Mouse (Mus musculus) MEL (cell line): ENCODE data around the gene 2210011C24Rik. TPM values are rescaled to one million over a fixed set of nuclear protein-coding genes. Genes with fewer than 3 reads are reported as not detected.

ENCODE experiments used
- DNase-seq: peaks from one replicate; pipeline ENCODE4 v3.0.0; 2011; ENCODE audit warnings: low read depth, low spot score
- H3K27ac ChIP-seq: 2 replicates; pipeline ENCODE4 v1.5.1; 2012; ENCODE audit warnings: low read depth, mild to moderate bottlenecking, control low read depth, low read length, moderate library complexity; ENCODE audit not compliant: control insufficient read depth
- H3K27me3 ChIP-seq, 2 experiments: fragments of 150-350 bp in 1 of 2; sonication (generic) in 1 of 2; 2 replicates each; pipeline ENCODE4 v1.6.1; 2012; ENCODE audit warnings: low read length in 2 of 2, mild to moderate bottlenecking in 2 of 2, improper control_type of control experiment in 1 of 2, moderate library complexity in 1 of 2; ENCODE audit not compliant: insufficient read depth in 2 of 2, control insufficient read depth in 1 of 2
- H3K36me3 ChIP-seq, 2 experiments: 2 replicates each; pipeline ENCODE4 v1.6.1; 2012 to 2014; ENCODE audit warnings: low read length in 2 of 2, improper control_type of control experiment in 1 of 2, inconsistent platforms in 1 of 2, mild to moderate bottlenecking in 1 of 2; ENCODE audit not compliant: insufficient read depth in 2 of 2, control insufficient read depth in 1 of 2
- H3K4me1 ChIP-seq, 2 experiments: fragments of 150-350 bp in 1 of 2; sonication (generic) in 1 of 2; 2 replicates each; pipeline ENCODE4 v1.6.1; 2012; ENCODE audit warnings: low read length in 2 of 2, improper control_type of control experiment in 1 of 2, mild to moderate bottlenecking in 1 of 2; ENCODE audit not compliant: insufficient read depth in 2 of 2, control insufficient read depth in 1 of 2
- H3K4me3 ChIP-seq, 2 experiments: fragments of 150-350 bp in 1 of 2; sonication (generic) in 1 of 2; 2 replicates each; pipeline ENCODE4 v1.5.1; 2012; ENCODE audit warnings: low read depth in 2 of 2, low read length in 2 of 2, mild to moderate bottlenecking in 2 of 2, moderate library complexity in 2 of 2, control low read depth in 1 of 2, improper control_type of control experiment in 1 of 2; ENCODE audit not compliant: control insufficient read depth in 1 of 2, insufficient read depth in 1 of 2
- H3K79me2 ChIP-seq: 2 replicates; pipeline ENCODE4 v1.6.1; 2012; ENCODE audit warnings: mild to moderate bottlenecking, low read length, moderate library complexity; ENCODE audit not compliant: control insufficient read depth, poor library complexity, insufficient read depth
- H3K9ac ChIP-seq: 2 replicates; pipeline ENCODE4 v1.6.1; 2012; ENCODE audit warnings: low read depth, mild to moderate bottlenecking, control low read depth, low read length, moderate library complexity; ENCODE audit not compliant: control insufficient read depth, poor library complexity, severe bottlenecking
- H3K9me3 ChIP-seq: fragments of 150-350 bp; sonication (generic); replicated peaks from 2 replicates; pipeline ENCODE4 v1.6.1; 2012; ENCODE audit warnings: mild to moderate bottlenecking, low read length, improper control_type of control experiment, moderate library complexity; ENCODE audit not compliant: insufficient read depth
- ELF1 ChIP-seq: IDR thresholded peaks from 2 replicates; pipeline ENCODE4 v1.6.1; 2014; ENCODE audit warnings: low read depth, mild to moderate bottlenecking, inconsistent platforms, low read length, improper control_type of control experiment, moderate library complexity
- GABPA ChIP-seq: IDR thresholded peaks from 2 replicates; pipeline ENCODE4 v1.6.1; 2012; ENCODE audit warnings: low read depth, mild to moderate bottlenecking, inconsistent platforms, low read length, improper control_type of control experiment, moderate library complexity
- MAX ChIP-seq: IDR thresholded peaks from 2 replicates; pipeline ENCODE4 v1.6.1; 2011; ENCODE audit warnings: low read length, improper control_type of control experiment
- MEF2A ChIP-seq: IDR thresholded peaks from 2 replicates; pipeline ENCODE4 v1.6.1; 2014; ENCODE audit warnings: low read depth, mild to moderate bottlenecking, inconsistent platforms, low read length, improper control_type of control experiment; ENCODE audit not compliant: poor library complexity, insufficient replicate concordance, severe bottlenecking; ENCODE audit errors: extremely low read depth
- MXI1 ChIP-seq: IDR thresholded peaks from 2 replicates; pipeline ENCODE4 v1.6.1; 2011; ENCODE audit warnings: mild to moderate bottlenecking, low read depth, low read length, improper control_type of control experiment
- MYB ChIP-seq: IDR thresholded peaks from 2 replicates; pipeline ENCODE4 v1.6.1; 2011; ENCODE audit warnings: mild to moderate bottlenecking, low read depth, low read length, improper control_type of control experiment
- NELFE ChIP-seq: IDR thresholded peaks from 2 replicates; pipeline ENCODE4 v1.6.1; 2011; ENCODE audit warnings: low read depth, low read length, improper control_type of control experiment
- POLR2A ChIP-seq, 2 experiments: IDR thresholded peaks; 2 replicates each; pipeline ENCODE4 v1.6.1; 2011 to 2012; ENCODE audit warnings: low read length in 2 of 2, mild to moderate bottlenecking in 2 of 2, control low read depth in 1 of 2, improper control_type of control experiment in 1 of 2, low read depth in 1 of 2, moderate library complexity in 1 of 2; ENCODE audit not compliant: control insufficient read depth in 1 of 2, insufficient read depth in 1 of 2, poor library complexity in 1 of 2
- POLR2AphosphoS2 ChIP-seq: IDR thresholded peaks from 2 replicates; pipeline ENCODE4 v1.6.1; 2011; ENCODE audit warnings: low read length, improper control_type of control experiment
- POLR2AphosphoS5 ChIP-seq: IDR thresholded peaks from 2 replicates; pipeline ENCODE4 v1.6.1; 2012; ENCODE audit warnings: low read depth, borderline replicate concordance, mild to moderate bottlenecking, inconsistent platforms, low read length, moderate library complexity, mixed read lengths
- RAD21 ChIP-seq: IDR thresholded peaks from 2 replicates; pipeline ENCODE4 v1.6.1; 2011; ENCODE audit warnings: mild to moderate bottlenecking, low read depth, low read length, improper control_type of control experiment
- SIN3A ChIP-seq: IDR thresholded peaks from 2 replicates; pipeline ENCODE4 v1.6.1; 2012; ENCODE audit warnings: low read length, improper control_type of control experiment, inconsistent platforms
- TAL1 ChIP-seq: IDR thresholded peaks from 2 replicates; pipeline ENCODE4 v1.6.1; 2012; ENCODE audit warnings: mild to moderate bottlenecking, inconsistent platforms, low read length, moderate library complexity, mixed read lengths
- TCF12 ChIP-seq: IDR thresholded peaks from 2 replicates; pipeline ENCODE4 v1.6.1; 2014; ENCODE audit warnings: low read depth, mild to moderate bottlenecking, inconsistent platforms, low read length, improper control_type of control experiment, moderate library complexity
- UBTF ChIP-seq: IDR thresholded peaks from 2 replicates; pipeline ENCODE4 v1.6.1; 2012; ENCODE audit warnings: low read depth, mild to moderate bottlenecking, inconsistent platforms, low read length, improper control_type of control experiment, moderate library complexity, borderline replicate concordance; ENCODE audit not compliant: insufficient read depth
- USF2 ChIP-seq, 2 experiments: IDR thresholded peaks; 2 replicates each; pipeline ENCODE4 v1.6.1; 2011 to 2012; ENCODE audit warnings: improper control_type of control experiment in 2 of 2, low read length in 2 of 2, borderline replicate concordance in 1 of 2, inconsistent platforms in 1 of 2, low read depth in 1 of 2, mild to moderate bottlenecking in 1 of 2; ENCODE audit not compliant: insufficient read depth in 1 of 2
- ZKSCAN1 ChIP-seq: IDR thresholded peaks from 2 replicates; pipeline ENCODE4 v1.6.1; 2012; ENCODE audit warnings: low read depth, mild to moderate bottlenecking, inconsistent platforms, low read length, improper control_type of control experiment, moderate library complexity
- ZNF384 ChIP-seq: IDR thresholded peaks from 2 replicates; pipeline ENCODE4 v1.6.1; 2012; ENCODE audit warnings: low read depth, mild to moderate bottlenecking, inconsistent platforms, low read length, improper control_type of control experiment
- polyA plus RNA-seq, 2 experiments: library from polyadenylated mRNA; stranded (reverse) in 1 of 2; unstranded in 1 of 2; fragments of >175 nt in 1 of 2; fragments of >200 nt in 1 of 2; gene quantifications; 2 replicates each; pipeline versions ENCODE4 v1.2.1 to v1.2.4; 2012; ENCODE audit warnings: low replicate concordance in 2 of 2, low read depth in 1 of 2; ENCODE audit not compliant: insufficient read length in 2 of 2, insufficient read depth in 1 of 2, missing spikeins in 1 of 2
- total RNA-seq: library from RNA; depleted of rRNA; stranded (reverse); fragments of 300-350 nt; gene quantifications from 2 replicates; pipeline ENCODE4 v1.2.3, GENCODE M21; 2012

2210011C24Rik gene
- total and polyA plus RNA-seq, 3 experiments = not detected

DNA sequence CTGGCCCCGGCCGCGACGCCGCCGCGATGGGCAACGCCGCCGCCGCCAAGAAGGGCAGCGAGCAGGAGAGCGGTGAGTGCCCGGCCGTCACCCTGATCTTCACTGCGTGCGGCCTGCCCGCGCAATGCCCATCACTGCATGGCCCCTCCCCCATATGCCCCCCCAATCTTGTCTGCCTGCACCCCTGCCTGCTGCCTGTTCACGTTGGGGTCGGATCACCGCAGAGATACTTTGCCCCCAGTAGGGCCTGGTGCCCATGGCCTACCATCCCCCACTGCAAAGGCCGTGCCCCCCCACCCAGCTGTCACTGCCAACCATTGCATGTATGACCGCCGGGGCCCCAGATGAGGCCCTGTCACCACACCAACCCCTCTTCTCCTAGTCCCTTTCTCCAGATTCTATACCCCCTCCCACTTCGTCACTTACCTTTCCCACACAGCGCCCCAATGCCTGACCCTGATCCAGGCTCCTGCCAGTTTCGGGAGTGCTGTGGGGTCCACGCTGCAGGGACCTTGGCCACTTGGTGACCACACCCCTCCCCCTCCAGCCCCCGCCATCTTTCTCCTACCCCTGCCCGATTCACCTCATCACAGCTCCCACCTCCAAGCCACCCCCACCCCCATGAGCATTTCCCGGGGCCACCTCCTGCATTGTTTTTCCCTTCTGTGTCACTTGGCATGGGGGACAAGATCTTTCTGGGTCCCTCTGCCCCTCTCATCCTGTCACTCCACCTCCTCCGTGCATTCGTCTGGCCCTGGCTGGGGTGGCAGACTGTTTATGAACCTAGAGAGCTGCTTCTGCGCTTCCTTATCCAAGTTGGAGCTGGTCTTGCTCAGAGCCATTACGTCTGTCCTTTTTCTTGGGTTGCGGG, 38.6 kb downstream of the 2210011C24Rik start:
- Histone ChIP-seq H3K9ac (peak overlapping the region; percentile 78), H3K4me3 (peak overlapping the region; percentile 60 to 82), H3K27me3 (no peaks in the 10 kb centered on the region), H3K9me3 (no peaks in the 10 kb centered on the region), H3K4me1 (peaks cover 0 to 9% of the 10 kb centered on the region in 2 experiments; a peak in 1 of 4 replicates), H3K36me3 (peaks cover 0 to 2% of the 10 kb centered on the region in 2 experiments; a peak in 3 of 4 replicates), H3K79me2 (peaks cover 8% of the 10 kb centered on the region), H3K27ac (no peak overlapping the region)
- DNase-seq = peak; percentile 35
- TF ChIP-seq UBTF = no peak
- TF ChIP-seq MXI1 = no peak; the same call in 1 of the 2 replicates
- no peak for TF ChIP-seq POLR2AphosphoS2
- TF ChIP-seq RAD21 = no peak
- no peak for TF ChIP-seq USF2 (IDR thresholded peaks at IDR 0.05; ENCODE audit: borderline replicate concordance in 1 of 2, insufficient read depth in 1 of 2, low read depth in 1 of 2, low read length in 2 of 2)
- TF ChIP-seq POLR2A (IDR thresholded peaks at IDR 0.05; ENCODE audit: control insufficient read depth in 1 of 2, insufficient read depth in 1 of 2, low read depth in 1 of 2, low read length in 2 of 2, poor library complexity in 1 of 2) = no peak
- TF ChIP-seq POLR2AphosphoS5 = no peak
- TF ChIP-seq ZKSCAN1 = no peak
- TF ChIP-seq ELF1 = no peak
- TF ChIP-seq TCF12 = no peak
- no peak for TF ChIP-seq TAL1
- TF ChIP-seq MEF2A = no peak
- TF ChIP-seq SIN3A = no peak
- TF ChIP-seq GABPA = no peak
- TF ChIP-seq MYB = no peak
- TF ChIP-seq ZNF384 = no peak
- TF ChIP-seq NELFE = no peak
- TF ChIP-seq MAX = no peak
